Mouse (Mus musculus): ENCODE data around the gene Psmd3. TPM values are rescaled to one million over a fixed set of nuclear protein-coding genes. Genes with fewer than 3 reads are reported as not detected.
A peak's percentile ranks its signal among the peaks of the same experiment; 100 is the strongest.

Gene Psmd3
- polyA plus RNA-seq, 1 experiment from 2014 or later = 86.4 TPM

DNA sequence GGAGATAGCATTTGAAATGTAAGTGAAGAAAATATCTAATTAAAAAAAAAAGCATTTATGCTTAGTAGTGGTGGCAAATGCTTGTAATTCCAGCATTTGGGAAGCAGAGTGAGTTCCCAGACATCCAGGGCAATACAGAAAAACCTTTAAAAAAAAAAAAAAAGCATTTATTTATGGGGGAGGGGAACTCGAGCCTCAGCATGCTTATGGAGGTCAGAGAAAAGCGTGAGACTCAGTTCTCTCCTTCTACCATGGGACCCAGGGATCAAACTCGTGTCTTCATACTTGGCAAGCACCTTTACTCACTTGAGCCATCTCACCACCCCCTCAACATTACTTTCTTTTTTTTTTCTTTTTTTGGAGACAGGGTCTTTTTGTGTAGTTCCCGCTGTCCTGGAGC is 1.2 kb upstream of the Psmd3 start:
- Histone ChIP-seq H3K4me1 (ENCODE audit: control insufficient read depth, low read depth, low read length) (peaks cover 12% of the 10 kb centered on the region), H3K27ac (ENCODE audit: low read length) (no peak overlapping the region), H3K4me3 (ENCODE audit: low read depth, low read length) (no peak overlapping the region), H3K36me3 (ENCODE audit: control insufficient read depth, insufficient read depth) (peaks cover 5% of the 10 kb centered on the region), H3K4me2 (ENCODE audit: low read depth, low read length) (no peak overlapping the region), H3K27me3 (ENCODE audit: control insufficient read depth, insufficient read depth, low read depth, low read length) (no peaks in the 10 kb centered on the region), H3K9me3 (replicated peaks; ENCODE audit: control insufficient read depth, low read length) (no peaks in the 10 kb centered on the region), H3K9ac (ENCODE audit: low read depth, low read length) (no peak overlapping the region)
- 71% methylated on average over 4 of the region's 4 CpGs for WGBS (ENCODE audit: insufficient replicate concordance)
- no peak for ATAC-seq (ENCODE audit: low read depth)

DNA sequence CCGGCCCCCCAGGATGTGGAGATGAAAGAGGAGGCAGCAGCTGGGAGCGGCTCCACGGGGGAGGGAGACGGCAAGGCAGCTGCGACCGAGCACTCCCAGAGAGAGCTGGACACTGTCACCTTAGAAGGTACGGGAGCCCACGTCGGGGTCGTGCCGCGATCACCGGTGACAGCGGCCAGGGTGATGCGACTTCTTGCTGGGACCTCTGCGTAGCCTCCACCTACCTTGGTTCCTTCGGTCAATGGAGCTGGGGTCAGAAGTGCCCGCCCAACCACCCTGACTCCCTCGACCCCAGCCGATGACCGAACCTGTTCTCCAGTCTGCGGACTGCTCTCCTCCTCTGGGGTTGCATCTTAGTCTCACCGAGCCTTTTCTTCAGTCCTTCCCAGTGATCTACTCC is 457 bp downstream of the Psmd3 start:
- peak overlapping the region; percentile 94 for H3K4me3 ChIP-seq (ENCODE audit: low read depth, low read length)
- peak overlapping the region; percentile 68 for H3K27ac ChIP-seq (ENCODE audit: low read length)
- no peaks in the 10 kb centered on the region for H3K9me3 ChIP-seq (replicated peaks; ENCODE audit: control insufficient read depth, low read length)
- H3K4me1 ChIP-seq (ENCODE audit: control insufficient read depth, low read depth, low read length) = peaks cover 12% of the 10 kb centered on the region
- H3K27me3 ChIP-seq (ENCODE audit: control insufficient read depth, insufficient read depth, low read depth, low read length) = no peaks in the 10 kb centered on the region
- 0% methylated on average over 23 of the region's 23 CpGs for WGBS (ENCODE audit: insufficient replicate concordance)
- H3K36me3 ChIP-seq (ENCODE audit: control insufficient read depth, insufficient read depth) = peaks cover 21% of the 10 kb centered on the region
- ATAC-seq (ENCODE audit: low read depth) = peak; percentile 19
- peak overlapping the region; percentile 88 for H3K4me2 ChIP-seq (ENCODE audit: low read depth, low read length)
- peak overlapping the region; percentile 96 for H3K9ac ChIP-seq (ENCODE audit: low read depth, low read length)

DNA sequence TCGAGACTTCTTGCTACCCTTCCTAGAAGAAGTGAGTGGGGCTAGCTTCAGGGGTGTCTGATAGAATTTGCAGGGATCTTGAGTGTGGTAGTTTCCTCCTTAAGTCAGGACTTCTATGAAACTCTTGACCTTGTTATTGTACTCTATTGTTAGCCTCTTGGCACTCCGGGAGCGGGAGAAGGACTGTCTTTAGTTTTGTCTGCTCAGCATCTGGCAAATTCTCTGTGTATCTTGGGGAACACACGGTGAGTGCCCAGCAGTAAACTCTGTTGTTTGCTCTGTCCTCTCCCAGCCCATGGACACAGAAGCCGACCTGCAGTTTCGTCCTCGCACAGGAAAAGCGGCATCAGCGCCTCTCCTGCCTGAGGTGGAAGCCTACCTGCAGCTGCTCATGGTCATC is 3.3 kb downstream of the Psmd3 start:
- Histone ChIP-seq H3K9me3 (replicated peaks; ENCODE audit: control insufficient read depth, low read length) (no peaks in the 10 kb centered on the region), H3K27me3 (ENCODE audit: control insufficient read depth, insufficient read depth, low read depth, low read length) (no peaks in the 10 kb centered on the region), H3K4me3 (ENCODE audit: low read depth, low read length) (no peak overlapping the region), H3K9ac (ENCODE audit: low read depth, low read length) (no peak overlapping the region), H3K4me2 (ENCODE audit: low read depth, low read length) (no peak overlapping the region), H3K4me1 (ENCODE audit: control insufficient read depth, low read depth, low read length) (peaks cover 12% of the 10 kb centered on the region), H3K27ac (ENCODE audit: low read length) (no peak overlapping the region), H3K36me3 (ENCODE audit: control insufficient read depth, insufficient read depth) (peaks cover 38% of the 10 kb centered on the region)
- 82% methylated on average over 9 of the region's 9 CpGs for WGBS (ENCODE audit: insufficient replicate concordance)
- ATAC-seq (ENCODE audit: low read depth) = no peak

DNA sequence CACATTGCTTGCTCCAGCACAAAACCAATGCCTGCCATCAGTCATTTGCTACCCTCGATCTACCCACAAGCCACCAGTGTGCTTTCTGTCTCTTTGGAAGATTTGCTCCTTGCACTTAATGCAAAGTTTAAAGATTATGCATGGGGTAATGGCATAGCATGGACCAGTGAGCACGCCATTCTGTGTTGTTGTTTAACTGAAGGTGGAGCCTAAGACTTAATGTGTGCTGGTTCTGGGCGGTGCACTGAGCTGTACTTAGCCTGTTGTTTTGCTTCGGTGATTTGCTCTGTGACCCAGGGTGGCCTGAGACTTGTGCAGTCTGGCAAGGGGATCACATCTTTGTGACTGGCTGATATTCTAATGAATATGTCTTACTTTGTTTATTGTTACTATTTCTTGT is 4.6 kb downstream of the Psmd3 start:
- no peaks in the 10 kb centered on the region for H3K9me3 ChIP-seq (replicated peaks; ENCODE audit: control insufficient read depth, low read length)
- H3K4me1 ChIP-seq (ENCODE audit: control insufficient read depth, low read depth, low read length) = peaks cover 8% of the 10 kb centered on the region
- no peak overlapping the region for H3K4me3 ChIP-seq (ENCODE audit: low read depth, low read length)
- H3K9ac ChIP-seq (ENCODE audit: low read depth, low read length) = no peak overlapping the region
- H3K27ac ChIP-seq (ENCODE audit: low read length) = no peak overlapping the region
- H3K4me2 ChIP-seq (ENCODE audit: low read depth, low read length) = no peak overlapping the region
- no peak for ATAC-seq (ENCODE audit: low read depth)
- peaks cover 47% of the 10 kb centered on the region for H3K36me3 ChIP-seq (ENCODE audit: control insufficient read depth, insufficient read depth)
- 80% methylated on average over 4 of the region's 4 CpGs for WGBS (ENCODE audit: insufficient replicate concordance)
- no peaks in the 10 kb centered on the region for H3K27me3 ChIP-seq (ENCODE audit: control insufficient read depth, insufficient read depth, low read depth, low read length)

DNA sequence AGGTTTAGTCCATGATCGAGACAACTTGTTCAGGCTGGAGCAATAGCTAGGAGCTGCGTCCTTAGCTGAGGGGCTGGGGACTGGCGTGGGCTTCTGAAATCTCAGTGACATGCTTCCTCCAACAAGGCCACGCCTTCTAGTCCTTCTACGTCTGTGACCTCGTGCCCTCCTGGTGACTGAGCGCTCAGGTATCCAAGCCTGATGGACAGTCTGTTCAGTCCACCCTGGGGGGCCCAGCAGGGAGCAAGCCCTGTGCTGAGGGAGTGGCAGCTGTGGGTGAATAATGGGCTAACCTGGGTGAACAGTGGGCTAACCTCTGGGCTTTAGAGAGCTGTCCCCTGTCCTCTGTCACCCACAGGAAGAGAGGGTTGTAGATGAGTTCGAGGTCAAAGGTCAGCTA is 5.7 kb downstream of the Psmd3 start:
- Histone ChIP-seq H3K27ac (ENCODE audit: low read length) (no peak overlapping the region), H3K36me3 (ENCODE audit: control insufficient read depth, insufficient read depth) (peaks cover 47% of the 10 kb centered on the region), H3K4me2 (ENCODE audit: low read depth, low read length) (no peak overlapping the region), H3K9me3 (replicated peaks; ENCODE audit: control insufficient read depth, low read length) (no peaks in the 10 kb centered on the region), H3K9ac (ENCODE audit: low read depth, low read length) (no peak overlapping the region), H3K27me3 (ENCODE audit: control insufficient read depth, insufficient read depth, low read depth, low read length) (no peaks in the 10 kb centered on the region), H3K4me1 (ENCODE audit: control insufficient read depth, low read depth, low read length) (peaks cover 5% of the 10 kb centered on the region), H3K4me3 (ENCODE audit: low read depth, low read length) (no peak overlapping the region)
- ATAC-seq (ENCODE audit: low read depth) = no peak
- 72% methylated on average over 8 of the region's 8 CpGs for WGBS (ENCODE audit: insufficient replicate concordance)

DNA sequence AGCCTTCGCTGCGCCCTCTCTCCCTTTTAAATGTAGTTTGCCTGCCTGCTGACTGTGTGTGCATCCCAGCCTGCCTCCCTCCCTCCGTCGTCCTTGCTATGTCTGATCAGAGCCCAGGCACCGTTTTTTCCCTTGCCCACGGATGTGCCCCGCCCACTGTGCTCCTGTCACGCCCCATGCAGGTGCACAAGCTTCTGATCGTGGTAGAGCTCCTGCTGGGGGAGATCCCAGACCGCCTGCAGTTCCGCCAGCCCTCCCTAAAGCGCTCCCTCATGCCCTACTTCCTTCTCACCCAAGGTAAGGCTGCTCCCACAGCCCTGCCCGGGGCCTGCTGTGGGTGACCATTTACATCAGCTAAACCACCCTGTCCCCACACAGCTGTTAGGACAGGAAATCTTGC is 10.8 kb downstream of the Psmd3 start:
- no peak overlapping the region for H3K4me2 ChIP-seq (ENCODE audit: low read depth, low read length)
- H3K9me3 ChIP-seq (replicated peaks; ENCODE audit: control insufficient read depth, low read length) = no peaks in the 10 kb centered on the region
- no peaks in the 10 kb centered on the region for H3K27me3 ChIP-seq (ENCODE audit: control insufficient read depth, insufficient read depth, low read depth, low read length)
- H3K36me3 ChIP-seq (ENCODE audit: control insufficient read depth, insufficient read depth) = peaks cover 40% of the 10 kb centered on the region
- no peak for ATAC-seq (ENCODE audit: low read depth)
- H3K4me3 ChIP-seq (ENCODE audit: low read depth, low read length) = no peak overlapping the region
- 61% methylated on average over 13 of the region's 13 CpGs for WGBS (ENCODE audit: insufficient replicate concordance)
- H3K27ac ChIP-seq (ENCODE audit: low read length) = no peak overlapping the region
- H3K4me1 ChIP-seq (ENCODE audit: control insufficient read depth, low read depth, low read length) = no peaks in the 10 kb centered on the region
- no peak overlapping the region for H3K9ac ChIP-seq (ENCODE audit: low read depth, low read length)

DNA sequence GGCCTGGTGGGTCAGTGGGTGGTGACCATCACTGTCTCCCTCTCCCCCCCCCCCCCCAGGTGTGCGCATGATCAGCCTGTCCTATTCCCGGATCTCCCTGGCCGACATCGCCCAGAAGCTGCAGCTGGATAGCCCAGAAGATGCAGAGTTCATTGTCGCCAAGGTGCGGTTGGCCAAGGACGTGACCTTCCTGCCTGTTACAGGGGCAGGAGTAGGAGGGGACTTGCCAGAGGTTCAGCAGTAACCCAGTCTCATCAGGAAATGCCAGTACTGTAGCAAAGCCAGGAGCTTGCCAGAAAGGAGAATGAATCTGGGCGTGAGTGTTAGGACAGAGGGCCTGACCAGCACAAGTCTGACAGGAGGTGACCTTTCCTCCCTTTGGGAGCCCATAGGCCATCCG is 11.4 kb downstream of the Psmd3 start:
- no peak for ATAC-seq (ENCODE audit: low read depth)
- WGBS (ENCODE audit: insufficient replicate concordance) = 81% methylated on average over 9 of the region's 9 CpGs
- peaks cover 38% of the 10 kb centered on the region for H3K36me3 ChIP-seq (ENCODE audit: control insufficient read depth, insufficient read depth)

DNA sequence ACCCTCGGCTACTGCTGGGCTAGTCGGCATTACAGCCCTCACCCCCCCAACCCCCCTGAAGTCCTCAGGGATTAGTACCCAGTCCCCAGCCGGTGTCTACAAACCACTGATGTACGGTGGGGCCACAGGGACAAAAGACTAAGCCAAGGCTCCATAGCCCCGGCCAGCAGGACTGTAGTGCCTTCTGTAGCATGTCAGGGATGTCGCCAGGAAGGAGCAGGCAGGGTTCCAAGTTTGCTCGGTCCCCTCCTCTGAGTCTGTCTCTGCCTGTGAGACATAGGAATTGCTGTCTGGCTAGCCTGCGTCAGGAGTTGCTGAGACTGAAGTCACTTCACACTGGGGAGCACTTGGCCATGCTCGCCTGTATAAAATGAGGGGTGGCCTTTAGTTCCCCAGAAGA is 11.9 kb downstream of the Psmd3 start:
- no peak for ATAC-seq (ENCODE audit: low read depth)
- Histone ChIP-seq H3K27me3 (ENCODE audit: control insufficient read depth, insufficient read depth, low read depth, low read length) (no peaks in the 10 kb centered on the region), H3K4me1 (ENCODE audit: control insufficient read depth, low read depth, low read length) (no peaks in the 10 kb centered on the region), H3K9ac (ENCODE audit: low read depth, low read length) (no peak overlapping the region), H3K4me3 (ENCODE audit: low read depth, low read length) (no peak overlapping the region), H3K27ac (ENCODE audit: low read length) (no peak overlapping the region), H3K36me3 (ENCODE audit: control insufficient read depth, insufficient read depth) (peaks cover 38% of the 10 kb centered on the region), H3K9me3 (replicated peaks; ENCODE audit: control insufficient read depth, low read length) (no peaks in the 10 kb centered on the region), H3K4me2 (ENCODE audit: low read depth, low read length) (no peak overlapping the region)
- 70% methylated on average over 9 of the region's 9 CpGs for WGBS (ENCODE audit: insufficient replicate concordance)

More for the DNA sequence above, 11.4 kb downstream of the Psmd3 start:
- Histone ChIP-seq H3K9ac (ENCODE audit: low read depth, low read length) (no peak overlapping the region), H3K9me3 (replicated peaks; ENCODE audit: control insufficient read depth, low read length) (no peaks in the 10 kb centered on the region), H3K27me3 (ENCODE audit: control insufficient read depth, insufficient read depth, low read depth, low read length) (no peaks in the 10 kb centered on the region), H3K27ac (ENCODE audit: low read length) (no peak overlapping the region), H3K4me1 (ENCODE audit: control insufficient read depth, low read depth, low read length) (no peaks in the 10 kb centered on the region), H3K4me3 (ENCODE audit: low read depth, low read length) (no peak overlapping the region), H3K4me2 (ENCODE audit: low read depth, low read length) (no peak overlapping the region)

DNA sequence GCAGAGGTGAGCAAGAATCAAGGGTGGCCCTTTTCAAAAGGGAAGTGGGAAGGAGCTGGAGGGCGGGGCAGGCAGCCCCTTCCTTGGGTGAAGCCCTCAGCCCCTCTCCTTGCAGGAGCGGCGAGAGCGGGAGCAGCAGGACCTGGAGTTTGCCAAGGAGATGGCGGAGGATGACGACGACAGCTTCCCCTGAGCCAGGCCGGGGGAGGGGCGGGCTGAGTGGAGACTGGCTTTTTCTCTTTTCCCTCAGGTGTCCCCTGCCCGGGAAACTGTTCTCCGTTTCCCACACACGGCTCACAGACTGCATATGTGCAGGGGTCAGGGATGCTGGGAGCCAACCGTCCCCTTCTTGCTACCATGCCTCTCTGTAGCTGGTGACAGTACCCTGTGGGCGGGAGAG is 13.1 kb downstream of the Psmd3 start:
- no peaks in the 10 kb centered on the region for H3K9me3 ChIP-seq (replicated peaks; ENCODE audit: control insufficient read depth, low read length)
- H3K27me3 ChIP-seq (ENCODE audit: control insufficient read depth, insufficient read depth, low read depth, low read length) = no peaks in the 10 kb centered on the region
- H3K4me2 ChIP-seq (ENCODE audit: low read depth, low read length) = no peak overlapping the region
- H3K9ac ChIP-seq (ENCODE audit: low read depth, low read length) = no peak overlapping the region
- 79% methylated on average over 14 of the region's 14 CpGs for WGBS (ENCODE audit: insufficient replicate concordance)
- H3K4me1 ChIP-seq (ENCODE audit: control insufficient read depth, low read depth, low read length) = no peaks in the 10 kb centered on the region
- H3K4me3 ChIP-seq (ENCODE audit: low read depth, low read length) = no peak overlapping the region
- ATAC-seq (ENCODE audit: low read depth) = no peak
- H3K36me3 ChIP-seq (ENCODE audit: control insufficient read depth, insufficient read depth) = peaks cover 30% of the 10 kb centered on the region
- H3K27ac ChIP-seq (ENCODE audit: low read length) = no peak overlapping the region
